ENCODE assay signal across 9 mouse cellular contexts in the genomic region with DNA sequence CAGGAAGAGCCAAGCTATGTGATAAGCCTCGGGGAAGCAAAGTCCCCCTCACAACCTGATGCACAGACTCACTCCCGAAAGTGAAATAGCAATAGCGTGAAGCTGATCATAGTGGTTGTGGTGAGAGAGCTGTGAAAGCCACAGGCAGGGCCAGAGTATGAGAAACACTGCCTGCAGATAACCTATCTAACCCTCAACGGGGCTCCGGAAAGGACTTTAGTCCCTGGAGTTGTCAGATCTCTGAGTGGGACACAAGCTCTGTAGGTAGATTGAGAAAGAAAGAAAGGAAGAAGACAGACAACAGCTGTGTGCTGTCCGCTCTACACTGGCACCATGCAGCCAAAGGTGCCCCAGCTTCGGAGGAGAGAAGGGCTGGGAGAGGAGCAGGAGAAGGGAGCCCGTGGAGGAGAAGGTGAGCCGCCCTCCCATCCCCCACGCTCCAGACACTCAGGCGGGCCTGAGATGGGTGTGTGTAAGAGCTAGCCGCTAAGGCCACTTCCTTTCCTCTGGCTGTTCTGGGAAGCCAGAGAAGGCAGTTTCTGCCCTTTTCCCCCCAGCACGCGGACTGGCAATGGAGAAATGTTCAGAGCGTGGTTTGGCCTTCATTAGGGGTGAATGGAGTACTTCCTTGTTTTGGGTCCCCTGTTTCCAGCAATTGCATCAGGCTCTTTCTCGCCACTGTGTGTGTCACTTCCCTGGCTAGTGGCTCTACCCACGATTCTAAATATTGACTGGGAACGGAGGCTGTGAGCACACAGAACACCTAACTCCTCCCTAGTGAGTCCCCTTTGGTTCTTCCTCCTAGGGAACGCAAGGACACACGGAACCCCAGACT. TPM values are rescaled to one million over a fixed set of nuclear protein-coding genes. Genes with fewer than 3 reads are reported as not detected.
DNase-seq lines count a peak whose midpoint lies in the region; ATAC-seq and TF ChIP-seq lines count a peak whose summit lies in the region.
"Had no signal": no experiment of that assay in that cellular context is flagged by ENCODE, and none has a peak within 500 bp of the region (broad histone marks: within the 10 kb centered on the region; RNA-seq: fewer than 3 reads in every experiment).

Gene Soat2, plus strand, starts transcription at position 226 of the 835 bp plus-strand sequence.

- no peaks in the 10 kb centered on the region for H3K36me3 ChIP-seq in embryonic facial prominence, embryonic 11.5 days (replicated peaks; ENCODE audit: control insufficient read depth, insufficient read depth, low read depth, low read length)
- no peaks in the 10 kb centered on the region for H3K36me3 ChIP-seq in intestine, embryonic 16.5 days (ENCODE audit: control insufficient read depth, insufficient read depth, low read length)
- H3K36me3 ChIP-seq in lung, embryonic 14.5 days (ENCODE audit: insufficient read depth), result no peaks in the 10 kb centered on the region
- H3K36me3 ChIP-seq in forebrain, embryonic 11.5 days (ENCODE audit: control insufficient read depth, insufficient read depth, low read length), result no peaks in the 10 kb centered on the region
- no peaks in the 10 kb centered on the region for H3K36me3 ChIP-seq in forebrain, embryonic 14.5 days (ENCODE audit: control insufficient read depth, insufficient read depth, low read length)
- H3K36me3 ChIP-seq: embryonic facial prominence, embryonic 15.5 days had no signal

- ATAC-seq in embryonic facial prominence, embryonic 11.5 days (replicated peaks; ENCODE audit: insufficient number of reproducible peaks, low FRiP score, low TSS enrichment, low read depth), result no peak
- peak; percentile 85 for ATAC-seq in intestine, embryonic 16.5 days
- ATAC-seq in lung, embryonic 14.5 days (ENCODE audit: insufficient read depth), result 0 out of 2 replicates have a peak, but pooled peaks have one; percentile 44
- ATAC-seq in forebrain, embryonic 11.5 days (replicated peaks; ENCODE audit: low FRiP score), result no peak
- no peak for ATAC-seq in forebrain, embryonic 14.5 days

- peaks cover 5% of the 10 kb centered on the region for H3K27me3 ChIP-seq in embryonic facial prominence, embryonic 11.5 days (ENCODE audit: control insufficient read depth, insufficient read depth, low read length)
- no peaks in the 10 kb centered on the region; the same call in 1 of the 2 replicates for H3K27me3 ChIP-seq in intestine, embryonic 16.5 days (replicated peaks; ENCODE audit: control insufficient read depth, insufficient read depth, low read length)
- H3K27me3 ChIP-seq in lung, embryonic 14.5 days (ENCODE audit: insufficient read depth, low read length), result peaks cover 6% of the 10 kb centered on the region
- peaks cover 4% of the 10 kb centered on the region; the same call in 1 of the 2 replicates for H3K27me3 ChIP-seq in forebrain, embryonic 11.5 days (ENCODE audit: control insufficient read depth, insufficient read depth, low read length)
- H3K27me3 ChIP-seq in forebrain, embryonic 14.5 days (replicated peaks; ENCODE audit: control insufficient read depth, insufficient read depth, low read length), result peaks cover 5% of the 10 kb centered on the region; the same call in 1 of the 2 replicates

- no peaks in the 10 kb centered on the region for H3K9me3 ChIP-seq in embryonic facial prominence, embryonic 11.5 days (replicated peaks; ENCODE audit: control insufficient read depth, low read length)
- no peaks in the 10 kb centered on the region for H3K9me3 ChIP-seq in intestine, embryonic 16.5 days (ENCODE audit: control insufficient read depth, low read length)
- H3K9me3 ChIP-seq in lung, embryonic 14.5 days (ENCODE audit: low read depth, low read length), result no peaks in the 10 kb centered on the region
- H3K9me3 ChIP-seq in forebrain, embryonic 11.5 days (ENCODE audit: control insufficient read depth, low read length), result no peaks in the 10 kb centered on the region
- no peaks in the 10 kb centered on the region for H3K9me3 ChIP-seq in forebrain, embryonic 14.5 days (replicated peaks; ENCODE audit: control insufficient read depth, low read length)
- H3K9me3 ChIP-seq: embryonic facial prominence, embryonic 15.5 days had no signal

- no peak for TF ChIP-seq CTCF in lung, embryonic 14.5 days (IDR thresholded peaks at IDR 0.05; ENCODE audit: low read depth)

- H3K4me2 ChIP-seq in embryonic facial prominence, embryonic 11.5 days (ENCODE audit: low read depth, low read length), result no peak within 1 kb of the TSS
- H3K4me2 ChIP-seq in intestine, embryonic 16.5 days (ENCODE audit: low read depth, low read length), result peak within 1 kb of the TSS; percentile 47
- peak within 1 kb of the TSS; percentile 38 for H3K4me2 ChIP-seq in lung, embryonic 14.5 days
- no peak within 1 kb of the TSS for H3K4me2 ChIP-seq in forebrain, embryonic 11.5 days (ENCODE audit: low read depth, low read length, severe bottlenecking)
- no peak within 1 kb of the TSS for H3K4me2 ChIP-seq in forebrain, embryonic 14.5 days (ENCODE audit: low read length)
- H3K4me2 ChIP-seq: embryonic facial prominence, embryonic 15.5 days had no signal

- no peaks in the 10 kb centered on the region for H3K4me1 ChIP-seq in embryonic facial prominence, embryonic 11.5 days (ENCODE audit: control insufficient read depth, insufficient read depth, low read length)
- peaks cover 20% of the 10 kb centered on the region for H3K4me1 ChIP-seq in intestine, embryonic 16.5 days (ENCODE audit: control insufficient read depth, insufficient read depth, low read length)
- H3K4me1 ChIP-seq in lung, embryonic 14.5 days (ENCODE audit: insufficient read depth), result peaks cover 5% of the 10 kb centered on the region; the same call in 1 of the 2 replicates
- H3K4me1 ChIP-seq in forebrain, embryonic 11.5 days (replicated peaks; ENCODE audit: control insufficient read depth, insufficient read depth, low read length), result no peaks in the 10 kb centered on the region
- H3K4me1 ChIP-seq in forebrain, embryonic 14.5 days (ENCODE audit: control insufficient read depth, insufficient read depth, low read length), result no peaks in the 10 kb centered on the region

- 0 out of 2 replicates have a peak within 1 kb of the TSS, but pooled peaks have one; percentile 10 for H3K9ac ChIP-seq in embryonic facial prominence, embryonic 11.5 days (replicated peaks; ENCODE audit: low read length)
- peak within 1 kb of the TSS; percentile 68 for H3K9ac ChIP-seq in intestine, embryonic 16.5 days (ENCODE audit: low read depth, low read length)
- 0 out of 2 replicates have a peak within 1 kb of the TSS, but pooled peaks have one; percentile 10 for H3K9ac ChIP-seq in lung, embryonic 14.5 days
- no peak within 1 kb of the TSS for H3K9ac ChIP-seq in forebrain, embryonic 11.5 days (ENCODE audit: low read length)
- no peak within 1 kb of the TSS for H3K9ac ChIP-seq in forebrain, embryonic 14.5 days (ENCODE audit: low read length)
- H3K9ac ChIP-seq: embryonic facial prominence, embryonic 15.5 days had no signal

- H3K4me3 ChIP-seq in embryonic facial prominence, embryonic 11.5 days (ENCODE audit: low read depth, low read length), result no peak within 1 kb of the TSS
- peak within 1 kb of the TSS; percentile 45 for H3K4me3 ChIP-seq in intestine, embryonic 16.5 days (ENCODE audit: low read length)
- no peak within 1 kb of the TSS for H3K4me3 ChIP-seq in lung, embryonic 14.5 days (ENCODE audit: low read depth, low read length)
- H3K4me3 ChIP-seq in forebrain, embryonic 11.5 days (ENCODE audit: low read depth, low read length), result no peak within 1 kb of the TSS
- no peak within 1 kb of the TSS for H3K4me3 ChIP-seq in forebrain, embryonic 14.5 days (ENCODE audit: low read depth, low read length)
- H3K4me3 ChIP-seq: embryonic facial prominence, embryonic 15.5 days had no signal

- WGBS in embryonic facial prominence, embryonic 11.5 days, result 50% methylated on average over 20 of the region's 20 CpGs
- WGBS in intestine, embryonic 16.5 days, result 30% methylated on average over 20 of the region's 20 CpGs
- 30% methylated on average over 20 of the region's 20 CpGs for WGBS in lung, embryonic 14.5 days
- 56% methylated on average over 20 of the region's 20 CpGs for WGBS in forebrain, embryonic 11.5 days
- 57% methylated on average over 20 of the region's 20 CpGs for WGBS in forebrain, embryonic 14.5 days

- H3K27ac ChIP-seq in embryonic facial prominence, embryonic 11.5 days (replicated peaks; ENCODE audit: low read depth, low read length), result no peak within 1 kb of the TSS
- H3K27ac ChIP-seq in intestine, embryonic 16.5 days (ENCODE audit: low read length), result peak within 1 kb of the TSS; percentile 95
- H3K27ac ChIP-seq in lung, embryonic 14.5 days (ENCODE audit: low read depth), result no peak within 1 kb of the TSS
- no peak within 1 kb of the TSS for H3K27ac ChIP-seq in forebrain, embryonic 11.5 days (ENCODE audit: low read depth, low read length)
- H3K27ac ChIP-seq in forebrain, embryonic 14.5 days (ENCODE audit: low read depth, low read length), result no peak within 1 kb of the TSS
- H3K27ac ChIP-seq: embryonic facial prominence, embryonic 15.5 days had no signal

- DNase-seq in ovary, postnatal 36 days (ENCODE audit: low spot score), result peak; percentile 27
- no peak for DNase-seq in ovary, postnatal 10 days (ENCODE audit: low spot score)
- DNase-seq in embryonic facial prominence, embryonic 11.5 days (ENCODE audit: low spot score), result peak; percentile 13
- DNase-seq in lung, embryonic 14.5 days, result peak; percentile 33
- peak; percentile 30 for DNase-seq in thymus, postnatal 14 days
- DNase-seq in forebrain, embryonic 11.5 days (ENCODE audit: low spot score), result no peak
- DNase-seq in forebrain, embryonic 14.5 days (ENCODE audit: low spot score), result no peak

RNA-seq across cellular contexts. Expression of gene Soat2, which starts in this region (rescaled TPM):
- 0.10 TPM in 1 of 2 replicates, not detected in the other for polyA plus RNA-seq in embryonic facial prominence, embryonic 11.5 days (2014; fragmentation: Nextera tagmentation; extraction: Ambion mirVana)
- polyA plus RNA-seq in intestine, embryonic 16.5 days (2015; fragmentation: Nextera tagmentation; extraction: Ambion mirVana), result 25.0 and 31.2 TPM in 2 replicates
- 0.16 and 0.19 TPM in 2 replicates for polyA plus RNA-seq in lung, embryonic 14.5 days (2014; fragmentation: Nextera tagmentation; extraction: Ambion mirVana)
- polyA plus RNA-seq in forebrain, embryonic 11.5 days (2014; fragmentation: Nextera tagmentation; extraction: Ambion mirVana), result not detected in 2 replicates
- polyA plus RNA-seq in forebrain, embryonic 14.5 days (2014; fragmentation: Nextera tagmentation; extraction: Ambion mirVana), result not detected in 2 replicates

Comparison
In these comparisons a context has a peak if more than half of its experiments do, and no peak if none do; other contexts are left out.
1. RNA of gene Soat2 (polyA plus RNA-seq): 25.0 to 31.2 TPM in intestine, embryonic 16.5 days; 0.16 to 0.19 TPM in lung, embryonic 14.5 days, 0.10 TPM in embryonic facial prominence, embryonic 11.5 days, not detected in forebrain, embryonic 11.5 days and not detected in forebrain, embryonic 14.5 days; every median in the first group is over 10 times any median in the second.
2. DNase-seq: peak in ovary, postnatal 36 days (single experiment) and thymus, postnatal 14 days (single experiment); none in ovary, postnatal 10 days (single experiment), forebrain, embryonic 11.5 days (single experiment) and forebrain, embryonic 14.5 days (single experiment).
3. Peak in DNase-seq and H3K9ac ChIP-seq in embryonic facial prominence, embryonic 11.5 days; RNA of the gene not detected or under 1 TPM.
4. Peak in DNase-seq, ATAC-seq, H3K9ac ChIP-seq and H3K4me2 ChIP-seq in lung, embryonic 14.5 days; RNA of the gene not detected or under 1 TPM.